Mouse (Mus musculus): ENCODE data around the gene Ccl3. TPM values are rescaled to one million over a fixed set of nuclear protein-coding genes. Genes with fewer than 3 reads are reported as not detected.

Ccl3 gene
- polyA plus RNA-seq, 1 experiment from 2014 or later, result 0.84 TPM

GRCm38 (mm10) chr11:83646356-83647149 is 2.6 kb downstream of the Ccl3 start:
- no peak overlapping the region for H3K4me2 ChIP-seq (ENCODE audit: low read depth, low read length)
- 89% methylated on average over 6 of the region's 6 CpGs for WGBS
- no peak for ATAC-seq (ENCODE audit: insufficient read depth, low FRiP score)

DNA sequence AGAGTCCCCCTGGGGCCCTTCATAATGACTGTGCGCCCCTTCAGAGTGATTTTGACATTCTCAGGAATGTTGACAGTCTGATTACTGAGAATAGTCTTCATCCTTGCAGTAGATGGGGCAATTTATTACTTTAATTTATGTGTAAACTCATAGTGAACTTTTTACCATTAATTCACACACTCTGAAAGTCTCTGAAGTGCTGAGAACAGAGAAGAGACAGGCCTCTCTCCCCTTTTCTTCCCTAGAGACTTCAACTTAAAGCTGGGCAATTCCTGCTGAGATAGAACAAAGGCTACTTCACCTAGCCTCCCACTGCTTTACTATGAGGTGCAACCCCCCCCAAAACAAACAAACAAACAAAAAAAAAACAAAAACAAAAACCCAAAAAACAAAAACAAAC is 3.6 kb downstream of the Ccl3 start, which contains the start of gene Rpl9-ps1:
Rpl9-ps1 (minus strand) TSS at position 101 of the 400 bp plus-strand sequence.
- Histone ChIP-seq H3K36me3 (ENCODE audit: control insufficient read depth, insufficient read depth, low read length) (no peaks in the 10 kb centered on the region), H3K4me1 (ENCODE audit: control insufficient read depth, insufficient read depth, low read length) (no peaks in the 10 kb centered on the region), H3K9ac (ENCODE audit: low read length) (no peak within 1 kb of the TSS), H3K27me3 (ENCODE audit: control insufficient read depth, insufficient read depth, low read length) (no peaks in the 10 kb centered on the region), H3K27ac (ENCODE audit: low read length) (no peak within 1 kb of the TSS), H3K9me3 (replicated peaks; ENCODE audit: control insufficient read depth, low read length) (no peaks in the 10 kb centered on the region), H3K4me2 (ENCODE audit: low read depth, low read length) (no peak within 1 kb of the TSS), H3K4me3 (replicated peaks; ENCODE audit: low read length) (no peak within 1 kb of the TSS)
- ATAC-seq (ENCODE audit: insufficient read depth, low FRiP score), result no peak
- 81% methylated on average over 1 of the region's 1 CpGs for WGBS

More at GRCm38 (mm10) chr11:83646356-83647149, 2.6 kb downstream of the Ccl3 start:
- Histone ChIP-seq H3K27me3 (ENCODE audit: control insufficient read depth, insufficient read depth, low read length) (no peaks in the 10 kb centered on the region), H3K27ac (ENCODE audit: low read length) (no peak overlapping the region), H3K9ac (ENCODE audit: low read length) (no peak overlapping the region), H3K9me3 (replicated peaks; ENCODE audit: control insufficient read depth, low read length) (no peaks in the 10 kb centered on the region), H3K4me3 (replicated peaks; ENCODE audit: low read length) (no peak overlapping the region), H3K4me1 (ENCODE audit: control insufficient read depth, insufficient read depth, low read length) (no peaks in the 10 kb centered on the region), H3K36me3 (ENCODE audit: control insufficient read depth, insufficient read depth, low read length) (no peaks in the 10 kb centered on the region)

DNA sequence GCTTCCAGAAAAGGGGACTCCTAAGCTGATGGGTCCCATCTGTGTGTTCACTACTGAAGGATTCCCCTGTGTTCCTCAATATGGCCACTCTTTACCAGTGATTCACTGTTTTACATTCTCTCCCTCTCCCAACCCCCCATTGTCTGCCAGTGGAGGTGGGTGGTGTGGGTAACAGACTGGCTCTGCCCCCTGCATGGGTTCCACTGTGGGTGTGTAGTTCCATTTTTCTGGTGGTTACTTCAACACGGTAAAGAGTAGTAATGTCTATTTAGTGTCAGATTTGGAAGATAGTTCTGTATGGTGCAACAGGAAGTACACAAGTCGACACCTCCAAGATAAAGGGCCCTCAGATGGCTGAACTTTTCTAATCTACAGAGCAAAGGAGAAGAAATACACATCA is 7.9 kb downstream of the Ccl3 start:
- Histone ChIP-seq H3K4me2 (ENCODE audit: low read depth, low read length) (no peak overlapping the region), H3K27ac (ENCODE audit: low read length) (no peak overlapping the region), H3K9ac (ENCODE audit: low read length) (no peak overlapping the region), H3K27me3 (ENCODE audit: control insufficient read depth, insufficient read depth, low read length) (no peaks in the 10 kb centered on the region), H3K36me3 (ENCODE audit: control insufficient read depth, insufficient read depth, low read length) (no peaks in the 10 kb centered on the region), H3K9me3 (replicated peaks; ENCODE audit: control insufficient read depth, low read length) (no peaks in the 10 kb centered on the region), H3K4me3 (replicated peaks; ENCODE audit: low read length) (no peak overlapping the region), H3K4me1 (ENCODE audit: control insufficient read depth, insufficient read depth, low read length) (no peaks in the 10 kb centered on the region)
- 55% methylated on average over 2 of the region's 2 CpGs for WGBS
- ATAC-seq (ENCODE audit: insufficient read depth, low FRiP score), result no peak

GRCm38 (mm10) chr11:83640141-83640540 is 9.0 kb downstream of the Ccl3 start:
- no peak overlapping the region for H3K4me2 ChIP-seq (ENCODE audit: low read depth, low read length)
- 69% methylated on average over 5 of the region's 5 CpGs for WGBS
- H3K9ac ChIP-seq (ENCODE audit: low read length), result no peak overlapping the region
- no peak for ATAC-seq (ENCODE audit: insufficient read depth, low FRiP score)
- no peaks in the 10 kb centered on the region for H3K4me1 ChIP-seq (ENCODE audit: control insufficient read depth, insufficient read depth, low read length)
- no peaks in the 10 kb centered on the region for H3K36me3 ChIP-seq (ENCODE audit: control insufficient read depth, insufficient read depth, low read length)
- H3K27me3 ChIP-seq (ENCODE audit: control insufficient read depth, insufficient read depth, low read length), result no peaks in the 10 kb centered on the region
- no peaks in the 10 kb centered on the region for H3K9me3 ChIP-seq (replicated peaks; ENCODE audit: control insufficient read depth, low read length)
- H3K27ac ChIP-seq (ENCODE audit: low read length), result no peak overlapping the region
- no peak overlapping the region for H3K4me3 ChIP-seq (replicated peaks; ENCODE audit: low read length)

- Histone ChIP-seq H3K4me3 (replicated peaks; ENCODE audit: low read length) (no peak overlapping the region), H3K36me3 (ENCODE audit: control insufficient read depth, insufficient read depth, low read length) (no peaks in the 10 kb centered on the region), H3K4me1 (ENCODE audit: control insufficient read depth, insufficient read depth, low read length) (no peaks in the 10 kb centered on the region), H3K27me3 (ENCODE audit: control insufficient read depth, insufficient read depth, low read length) (no peaks in the 10 kb centered on the region), H3K4me2 (ENCODE audit: low read depth, low read length) (no peak overlapping the region), H3K9ac (ENCODE audit: low read length) (no peak overlapping the region), H3K9me3 (replicated peaks; ENCODE audit: control insufficient read depth, low read length) (no peaks in the 10 kb centered on the region), H3K27ac (ENCODE audit: low read length) (no peak overlapping the region)
- 63% methylated on average over 3 of the region's 3 CpGs for WGBS
- ATAC-seq (ENCODE audit: insufficient read depth, low FRiP score), result no peak
Measured at GRCm38 (mm10) chr11:83639533-83639932, 9.6 kb downstream of the Ccl3 start.

- Histone ChIP-seq H3K4me1 (ENCODE audit: control insufficient read depth, insufficient read depth, low read length) (no peaks in the 10 kb centered on the region), H3K4me3 (replicated peaks; ENCODE audit: low read length) (no peak overlapping the region), H3K27me3 (ENCODE audit: control insufficient read depth, insufficient read depth, low read length) (no peaks in the 10 kb centered on the region), H3K9me3 (replicated peaks; ENCODE audit: control insufficient read depth, low read length) (no peaks in the 10 kb centered on the region), H3K27ac (ENCODE audit: low read length) (no peak overlapping the region), H3K9ac (ENCODE audit: low read length) (no peak overlapping the region), H3K4me2 (ENCODE audit: low read depth, low read length) (no peak overlapping the region), H3K36me3 (ENCODE audit: control insufficient read depth, insufficient read depth, low read length) (no peaks in the 10 kb centered on the region)
- no peak for ATAC-seq (ENCODE audit: insufficient read depth, low FRiP score)
- WGBS, result 55% methylated on average over 2 of the region's 2 CpGs
Measured at GRCm38 (mm10) chr11:83638934-83639333, 10.2 kb downstream of the Ccl3 start.

GRCm38 (mm10) chr11:83636742-83637235 is 12.4 kb downstream of the Ccl3 start:
- H3K4me1 ChIP-seq (ENCODE audit: control insufficient read depth, insufficient read depth, low read length), result no peaks in the 10 kb centered on the region
- H3K9ac ChIP-seq (ENCODE audit: low read length), result no peak overlapping the region
- H3K27me3 ChIP-seq (ENCODE audit: control insufficient read depth, insufficient read depth, low read length), result no peaks in the 10 kb centered on the region
- WGBS, result 86% methylated on average over 1 of the region's 1 CpGs
- H3K27ac ChIP-seq (ENCODE audit: low read length), result no peak overlapping the region
- H3K4me2 ChIP-seq (ENCODE audit: low read depth, low read length), result no peak overlapping the region
- H3K4me3 ChIP-seq (replicated peaks; ENCODE audit: low read length), result no peak overlapping the region
- ATAC-seq (ENCODE audit: insufficient read depth, low FRiP score), result no peak
- no peaks in the 10 kb centered on the region for H3K36me3 ChIP-seq (ENCODE audit: control insufficient read depth, insufficient read depth, low read length)
- no peaks in the 10 kb centered on the region for H3K9me3 ChIP-seq (replicated peaks; ENCODE audit: control insufficient read depth, low read length)

GRCm38 (mm10) chr11:83634898-83635297 is 14.3 kb downstream of the Ccl3 start:
- H3K36me3 ChIP-seq (ENCODE audit: control insufficient read depth, insufficient read depth, low read length), result no peaks in the 10 kb centered on the region
- ATAC-seq (ENCODE audit: insufficient read depth, low FRiP score), result no peak
- no peak overlapping the region for H3K4me2 ChIP-seq (ENCODE audit: low read depth, low read length)
- H3K9ac ChIP-seq (ENCODE audit: low read length), result no peak overlapping the region
- no peaks in the 10 kb centered on the region for H3K9me3 ChIP-seq (replicated peaks; ENCODE audit: control insufficient read depth, low read length)
- H3K27me3 ChIP-seq (ENCODE audit: control insufficient read depth, insufficient read depth, low read length), result no peaks in the 10 kb centered on the region
- 93% methylated on average over 2 of the region's 2 CpGs for WGBS
- H3K4me1 ChIP-seq (ENCODE audit: control insufficient read depth, insufficient read depth, low read length), result no peaks in the 10 kb centered on the region
- H3K4me3 ChIP-seq (replicated peaks; ENCODE audit: low read length), result no peak overlapping the region
- H3K27ac ChIP-seq (ENCODE audit: low read length), result no peak overlapping the region

DNA sequence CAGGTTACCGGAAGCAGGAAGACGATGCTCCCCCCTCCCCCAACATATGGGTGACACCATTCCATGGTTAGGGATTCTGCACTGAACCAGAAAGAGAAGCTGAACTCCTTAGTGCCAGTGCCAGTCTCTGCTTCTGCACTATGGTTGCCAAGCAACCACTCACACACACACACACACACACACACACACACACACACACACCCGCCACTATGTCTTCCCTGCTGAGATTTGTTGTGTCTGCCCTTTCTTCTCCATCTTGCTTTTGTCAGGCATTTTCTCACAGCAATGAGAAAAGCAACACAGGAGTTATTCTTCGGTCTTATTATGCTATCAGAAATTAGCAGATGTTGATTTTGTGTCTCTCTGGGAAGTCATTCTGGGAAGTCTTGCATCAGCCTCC is 14.7 kb downstream of the Ccl3 start:
- Histone ChIP-seq H3K9ac (ENCODE audit: low read length) (no peak overlapping the region), H3K36me3 (ENCODE audit: control insufficient read depth, insufficient read depth, low read length) (no peaks in the 10 kb centered on the region), H3K27ac (ENCODE audit: low read length) (no peak overlapping the region), H3K4me1 (ENCODE audit: control insufficient read depth, insufficient read depth, low read length) (no peaks in the 10 kb centered on the region), H3K9me3 (replicated peaks; ENCODE audit: control insufficient read depth, low read length) (no peaks in the 10 kb centered on the region), H3K4me2 (ENCODE audit: low read depth, low read length) (no peak overlapping the region), H3K4me3 (replicated peaks; ENCODE audit: low read length) (no peak overlapping the region), H3K27me3 (ENCODE audit: control insufficient read depth, insufficient read depth, low read length) (no peaks in the 10 kb centered on the region)
- 73% methylated on average over 4 of the region's 4 CpGs for WGBS
- ATAC-seq (ENCODE audit: insufficient read depth, low FRiP score), result no peak
